Mouse (Mus musculus): ENCODE measurements around the gene Plxna2. TPM values are rescaled to one million over a fixed set of nuclear protein-coding genes. Genes with fewer than 3 reads are reported as not detected.

Plxna2 gene
- 3.0 TPM for polyA plus RNA-seq (2014; fragmentation: Illumina TruSeq; extraction: RNeasy Lipid Tissue Mini Kit (QIAGEN cat#74804); ENCODE audit: low read depth, low replicate concordance)

GRCm38 (mm10) chr1:194617918-194618317, at the start of gene Plxna2:
Gene Plxna2, plus strand, starts transcription at chr1:194618218.

All from testis, adult 10 weeks (tissue).